Mouse (Mus musculus) left cerebral cortex, adult 2 months (tissue): ENCODE data around the gene Bmper. TPM values are rescaled to one million over a fixed set of nuclear protein-coding genes. Genes with fewer than 3 reads are reported as not detected.

Experiments used
- DNase-seq, 2 experiments: peaks; one replicate each; pipeline ENCODE4 v3.0.0; 2021 to 2022; ENCODE audit warnings: low spot score in 2 of 2, mixed read lengths in 1 of 2; ENCODE audit errors: extremely low spot score in 1 of 2
- H3K27ac ChIP-seq: fragments of 200-600 bp; 2 replicates; pipeline ENCODE4 v1.8.1; 2022
- H3K4me3 ChIP-seq: fragments of 200-600 bp; 2 replicates; pipeline ENCODE4 v1.8.1; 2022
- CTCF ChIP-seq: fragments of 200-600 bp; IDR thresholded peaks from 2 replicates; pipeline ENCODE4 v1.8.1; 2022; ENCODE audit warnings: antibody characterized with exemption, mild to moderate bottlenecking, moderate library complexity
- intact Hi-C: fragments of 180-260 bp; cut with DNase I; formaldehyde crosslinking; loops from one replicate; pipeline ENCODE4 v1.15.1; 2025
- long read RNA-seq, 2 experiments: library from polyadenylated mRNA; stranded (forward); transcript quantifications; one replicate each; pipeline ENCODE4 v2.0.0; 2021; ENCODE audit warnings: borderline mapping rate in 2 of 2
- total RNA-seq, 2 experiments: library from RNA; stranded (reverse); gene quantifications; 2 replicates each; pipeline ENCODE4 v1.2.3; 2021

Gene Bmper
- total RNA-seq: 1 to 10 TPM; 6.9 to 8.6 TPM
- long read RNA-seq, experiment 1, transcript Bmper-201 (15 exons, 3,791 nt): major isoform, 7 of 10 reads
- long read RNA-seq, experiment 1, partial matches to known transcripts: 0 of 10 reads
- long read RNA-seq, experiment 1, other reads (novel, unspliced or antisense): 3 of 10 reads
- long read RNA-seq, experiment 2, transcript Bmper-201 (15 exons, 3,791 nt): major isoform, 8 of 8 reads
- long read RNA-seq, experiment 2, partial matches to known transcripts: 0 of 8 reads
- long read RNA-seq, experiment 2, other reads (novel, unspliced or antisense): 0 of 8 reads

DNA sequence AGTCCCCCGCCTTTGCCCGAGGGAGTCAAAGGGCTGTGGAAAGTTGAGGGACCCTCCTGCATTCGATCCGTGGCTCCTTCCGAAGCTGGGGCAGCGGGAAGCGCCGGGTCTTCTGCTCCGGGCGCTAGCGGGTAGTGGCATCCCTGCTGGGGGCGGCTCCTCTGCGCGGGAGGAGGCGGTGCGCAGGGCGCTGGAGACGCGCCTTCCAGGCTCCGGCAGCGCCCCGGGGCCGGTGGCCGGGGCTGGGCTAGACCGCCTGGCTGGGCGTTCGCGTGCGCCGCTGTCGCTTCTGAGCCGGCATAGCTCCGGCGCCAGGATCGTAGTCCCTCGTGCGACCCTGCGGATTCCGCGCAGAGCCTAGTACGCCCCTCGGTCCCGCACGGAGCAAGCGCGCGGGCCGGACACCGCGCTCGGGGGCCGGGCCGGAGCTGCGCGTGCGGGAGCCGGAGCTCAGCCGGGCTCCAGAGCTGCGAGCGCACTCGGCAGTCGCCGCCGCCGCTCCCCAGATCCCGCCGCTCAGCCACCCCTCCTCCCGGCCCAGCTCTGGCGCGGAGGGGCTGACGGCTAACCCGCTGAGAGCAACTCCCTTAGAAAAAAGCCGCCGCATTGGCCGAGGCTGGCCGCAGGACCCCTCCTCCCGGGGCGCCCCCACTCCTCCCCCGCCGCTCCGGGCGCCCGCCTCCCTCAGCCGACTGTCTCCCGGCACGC, at the start of gene Bmper:
Bmper (plus strand) TSS at position 236 of the 708 bp plus-strand sequence.
- intact Hi-C loops: loop anchor here (10.0 kb wide), 1 partner anchor 1282 kb away; the partner anchor contains the start of gene Dpy19l1
- peak; percentile 57 to 61 for DNase-seq
- TF ChIP-seq CTCF: no peak
- peak within 1 kb of the TSS; percentile 82 for H3K4me3 ChIP-seq
- peak within 1 kb of the TSS; percentile 77 for H3K27ac ChIP-seq

DNA sequence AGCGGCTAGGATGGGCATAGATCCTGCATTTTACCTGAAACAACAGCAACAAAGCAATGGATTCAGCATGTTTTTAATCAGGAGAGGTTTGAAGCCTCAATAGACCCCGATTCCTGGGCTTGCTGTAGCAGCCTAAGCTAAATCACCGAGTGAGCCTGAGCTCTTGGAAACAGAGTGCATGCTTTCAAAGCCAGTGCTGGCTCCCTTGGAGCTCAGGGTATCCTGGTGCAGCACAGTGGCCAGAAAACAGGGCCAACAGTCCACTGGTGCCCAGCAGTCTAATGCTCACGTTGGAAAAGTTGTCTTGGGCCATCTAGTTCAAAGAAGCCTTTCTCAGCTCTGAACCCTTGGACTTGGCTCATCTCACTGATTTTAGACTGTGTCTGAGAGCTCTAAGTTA, 45.4 kb upstream of the Bmper start:
- H3K27ac ChIP-seq: no peak overlapping the region
- peak in 1 of 2 experiments; percentile 9 for DNase-seq
- no peak for TF ChIP-seq CTCF
- intact Hi-C loops: no loop called here
- no peak overlapping the region for H3K4me3 ChIP-seq

DNA sequence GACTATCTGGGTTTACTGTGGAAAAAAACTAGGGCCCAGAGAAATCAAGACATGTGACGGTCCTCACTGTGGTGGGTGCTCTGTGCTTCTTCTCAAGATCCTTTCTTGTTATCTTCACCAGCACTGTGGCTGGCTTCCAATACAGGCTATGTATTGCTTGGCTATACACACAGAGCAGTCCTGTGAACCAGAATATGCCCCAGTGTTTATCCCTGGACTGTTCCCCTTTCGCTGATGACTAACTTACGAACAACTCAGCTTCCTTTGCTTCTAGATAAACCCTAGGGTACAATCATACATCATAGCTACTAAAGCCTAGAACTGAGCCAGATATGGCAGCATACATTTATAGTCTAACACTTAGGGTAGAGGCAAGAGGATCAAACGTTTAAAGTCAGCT, 35.7 kb upstream of the Bmper start:
- DNase-seq: no peak
- TF ChIP-seq CTCF: no peak
- Histone ChIP-seq H3K27ac (no peak overlapping the region), H3K4me3 (no peak overlapping the region)
- intact Hi-C loops: no loop called here

DNA sequence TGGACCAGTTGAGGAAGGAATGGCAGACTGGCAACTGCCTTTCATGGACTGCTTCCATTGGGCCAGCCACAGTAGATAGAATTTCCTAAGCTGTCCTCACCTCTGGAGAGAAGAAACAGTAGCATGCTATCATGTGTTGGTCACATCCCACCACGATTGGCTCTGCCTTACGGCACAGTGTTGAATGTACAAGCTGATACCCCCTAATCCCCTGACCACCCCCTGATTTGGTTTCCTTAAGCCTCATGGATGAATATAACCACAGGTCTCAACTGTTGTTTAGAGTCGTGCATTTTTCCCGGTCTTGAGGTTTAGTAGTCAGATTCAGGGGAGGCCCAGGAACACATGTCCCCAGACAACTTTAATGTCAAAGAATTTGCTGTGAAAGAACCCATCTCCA, 34.7 kb upstream of the Bmper start:
- Histone ChIP-seq H3K4me3 (no peak overlapping the region), H3K27ac (no peak overlapping the region)
- TF ChIP-seq CTCF: no peak
- no peak for DNase-seq
- intact Hi-C loops: no loop called here

DNA sequence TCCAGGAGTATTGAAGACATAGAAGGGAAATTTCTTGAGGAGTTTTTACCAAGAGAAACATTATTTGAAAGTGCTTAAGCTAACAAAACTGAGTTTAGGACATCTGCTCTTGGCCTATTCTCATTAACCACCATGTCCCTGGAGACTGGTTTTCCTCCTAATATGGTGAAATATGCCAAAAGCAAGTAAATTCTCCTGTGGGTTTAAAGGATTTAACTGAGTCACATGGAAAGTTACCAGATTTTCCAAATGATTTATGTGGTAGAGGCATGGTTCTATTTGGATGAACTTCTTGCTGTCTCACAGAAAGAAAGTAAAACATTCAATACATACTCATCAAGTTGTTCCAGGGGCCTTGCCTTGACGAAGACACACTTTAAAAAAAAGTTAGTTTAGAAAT, 31.9 kb upstream of the Bmper start:
- Histone ChIP-seq H3K4me3 (no peak overlapping the region), H3K27ac (no peak overlapping the region)
- intact Hi-C loops: no loop called here
- no peak for DNase-seq
- TF ChIP-seq CTCF: no peak

DNA sequence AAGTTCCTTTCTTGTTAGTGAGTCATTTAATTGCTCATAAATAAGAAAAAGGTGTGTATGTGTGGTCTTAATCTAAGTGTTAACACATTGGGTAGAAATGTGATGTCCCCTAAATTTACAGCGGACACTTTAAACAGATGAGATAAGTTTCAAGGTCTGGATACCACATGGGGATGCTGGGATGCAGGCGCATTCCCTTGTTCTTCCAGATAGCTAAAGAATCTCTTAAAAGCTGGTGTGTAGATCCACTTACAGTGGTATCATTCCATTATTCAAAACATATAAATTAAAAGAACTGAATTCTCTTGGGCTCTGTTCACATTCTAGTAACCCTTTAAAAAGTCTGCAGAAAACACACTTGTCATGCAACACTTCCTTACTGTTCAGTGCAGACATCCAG, 31.4 kb upstream of the Bmper start:
- Histone ChIP-seq H3K4me3 (no peak overlapping the region), H3K27ac (no peak overlapping the region)
- intact Hi-C loops: no loop called here
- TF ChIP-seq CTCF: no peak
- DNase-seq: no peak

DNA sequence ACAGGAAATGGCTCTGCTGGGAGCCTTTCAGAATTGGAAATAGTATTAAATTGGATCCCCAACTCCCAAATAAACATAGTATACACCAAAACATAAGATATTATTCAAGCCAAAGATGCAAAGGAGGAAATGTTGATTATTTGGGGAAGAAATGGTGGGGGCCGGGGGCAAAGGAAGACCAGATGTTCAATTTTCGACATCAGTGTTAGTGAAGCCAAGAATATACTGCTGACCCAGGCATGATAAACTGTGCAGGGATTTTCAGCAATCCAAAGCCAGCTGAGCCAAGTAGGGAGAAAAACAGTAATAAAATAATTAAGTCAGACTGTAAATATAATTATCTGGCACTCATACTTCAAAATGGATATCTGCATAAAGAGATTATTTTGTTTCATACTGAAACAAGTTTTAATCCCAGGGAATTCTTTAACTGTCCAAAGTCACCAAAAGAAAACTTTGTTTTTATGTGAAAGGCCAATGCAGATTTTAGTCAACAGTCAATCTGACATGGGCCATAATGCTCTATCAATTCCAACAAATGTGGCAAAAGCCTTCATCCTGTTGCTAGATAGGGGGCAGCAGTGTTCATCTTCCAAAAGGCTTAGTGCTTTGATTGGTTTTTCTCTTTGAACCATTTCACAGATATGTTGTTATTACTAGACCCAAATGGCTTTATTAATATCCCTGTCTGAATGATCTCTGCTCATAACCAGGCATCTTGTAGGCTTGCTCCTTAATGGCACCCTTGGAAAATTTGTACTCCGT, 30.1 kb upstream of the Bmper start:
- peak; percentile 14; the same call in 1 of the 2 replicates for TF ChIP-seq CTCF
- no peak for DNase-seq
- H3K4me3 ChIP-seq: no peak overlapping the region
- intact Hi-C loops: no loop called here
- H3K27ac ChIP-seq: no peak overlapping the region

DNA sequence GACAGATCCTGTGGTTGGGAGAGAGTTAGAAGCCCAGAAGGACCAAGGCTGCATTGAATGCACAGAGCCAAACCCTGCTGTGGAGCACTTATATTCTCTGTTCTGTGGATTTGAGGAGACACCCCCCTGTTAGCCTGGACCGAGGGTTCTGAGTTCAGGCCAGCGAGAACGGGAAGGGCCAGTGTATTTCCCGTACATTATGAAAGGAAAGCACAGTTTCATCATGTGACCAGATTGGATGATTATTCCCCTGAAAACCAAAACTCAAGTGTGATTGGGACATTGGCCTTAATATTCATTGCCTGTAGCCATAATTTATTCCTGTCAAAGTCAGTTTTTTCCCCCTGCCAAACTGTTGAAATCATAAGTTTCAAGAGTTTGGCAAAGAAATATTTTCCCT, 23.9 kb upstream of the Bmper start:
- intact Hi-C loops: no loop called here
- H3K4me3 ChIP-seq: no peak overlapping the region
- no peak for TF ChIP-seq CTCF
- no peak for DNase-seq
- H3K27ac ChIP-seq: no peak overlapping the region

DNA sequence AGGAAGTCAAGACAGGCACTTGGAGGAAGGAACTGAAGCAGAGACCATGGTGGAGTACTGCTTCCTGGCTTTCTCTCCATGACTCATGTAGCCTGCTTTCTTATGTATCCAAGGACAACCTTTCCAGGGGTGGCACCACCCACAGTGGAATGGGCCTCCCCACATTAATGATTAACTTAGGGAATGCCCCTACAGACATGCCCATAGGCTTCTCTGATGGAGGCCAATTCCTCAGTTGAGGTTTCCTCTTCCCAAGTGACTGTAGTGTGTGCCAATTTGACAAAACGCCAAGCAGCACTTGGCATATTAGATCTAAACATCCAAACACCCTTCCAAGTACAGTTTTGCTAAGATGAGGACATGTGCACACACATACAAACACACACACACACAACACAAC, 23.0 kb upstream of the Bmper start:
- no peak overlapping the region for H3K27ac ChIP-seq
- TF ChIP-seq CTCF: no peak
- DNase-seq: no peak
- intact Hi-C loops: no loop called here
- H3K4me3 ChIP-seq: no peak overlapping the region

DNA sequence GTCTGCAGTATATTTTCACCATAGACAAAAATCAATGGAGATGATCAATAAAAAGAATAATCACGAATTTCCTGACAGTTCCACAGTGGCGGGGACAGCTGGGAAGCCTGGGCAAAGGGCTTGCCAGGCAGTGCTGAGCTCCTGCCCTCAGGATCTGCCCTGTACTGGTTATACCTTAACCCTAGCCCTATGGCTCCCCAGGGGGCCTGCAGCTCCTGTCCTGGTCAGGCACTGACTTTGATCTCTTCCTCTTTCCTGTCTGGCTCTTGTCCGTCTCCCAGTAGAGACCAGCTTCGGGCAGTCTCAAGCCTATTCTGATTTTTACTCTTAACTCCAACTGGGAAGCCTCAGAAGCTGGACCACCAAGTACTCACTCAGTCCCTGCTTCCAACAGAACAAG, 22.0 kb upstream of the Bmper start:
- intact Hi-C loops: no loop called here
- no peak for TF ChIP-seq CTCF
- Histone ChIP-seq H3K4me3 (no peak overlapping the region), H3K27ac (no peak overlapping the region)
- DNase-seq: no peak

DNA sequence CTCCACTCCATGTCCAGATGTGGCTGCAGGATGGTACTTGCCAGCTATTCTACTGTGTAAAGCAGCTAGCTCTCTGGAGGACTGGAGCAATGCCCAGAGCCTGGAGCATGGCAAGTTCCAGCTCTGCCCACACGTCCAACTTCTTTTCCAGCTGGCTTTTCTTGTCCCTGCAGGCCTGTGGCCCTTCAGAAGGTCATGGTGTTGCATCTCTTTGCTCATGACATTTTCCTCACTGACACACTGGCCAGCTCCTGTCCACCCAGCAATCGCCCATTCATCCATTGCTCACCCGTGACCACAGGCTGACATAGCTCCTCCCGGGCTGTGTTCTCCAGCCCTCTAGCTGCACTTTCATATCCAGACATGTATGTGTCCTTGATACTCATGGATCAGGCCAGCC, 20.4 kb upstream of the Bmper start:
- intact Hi-C loops: no loop called here
- DNase-seq: no peak
- TF ChIP-seq CTCF: no peak
- Histone ChIP-seq H3K27ac (no peak overlapping the region), H3K4me3 (no peak overlapping the region)
